Mouse (Mus musculus) testis, postnatal 14 days (tissue): ENCODE results near the gene Gucd1.
"Not testable (repeated sequence)": the region's sequence is repeated elsewhere in the genome, so short reads cannot be mapped to it uniquely, and the experiment has no call there.

Experiments used
- DNase-seq: peaks from one replicate; pipeline ENCODE4 v3.0.0; 2021; ENCODE audit warnings: low spot score

Gucd1 gene

DNA sequence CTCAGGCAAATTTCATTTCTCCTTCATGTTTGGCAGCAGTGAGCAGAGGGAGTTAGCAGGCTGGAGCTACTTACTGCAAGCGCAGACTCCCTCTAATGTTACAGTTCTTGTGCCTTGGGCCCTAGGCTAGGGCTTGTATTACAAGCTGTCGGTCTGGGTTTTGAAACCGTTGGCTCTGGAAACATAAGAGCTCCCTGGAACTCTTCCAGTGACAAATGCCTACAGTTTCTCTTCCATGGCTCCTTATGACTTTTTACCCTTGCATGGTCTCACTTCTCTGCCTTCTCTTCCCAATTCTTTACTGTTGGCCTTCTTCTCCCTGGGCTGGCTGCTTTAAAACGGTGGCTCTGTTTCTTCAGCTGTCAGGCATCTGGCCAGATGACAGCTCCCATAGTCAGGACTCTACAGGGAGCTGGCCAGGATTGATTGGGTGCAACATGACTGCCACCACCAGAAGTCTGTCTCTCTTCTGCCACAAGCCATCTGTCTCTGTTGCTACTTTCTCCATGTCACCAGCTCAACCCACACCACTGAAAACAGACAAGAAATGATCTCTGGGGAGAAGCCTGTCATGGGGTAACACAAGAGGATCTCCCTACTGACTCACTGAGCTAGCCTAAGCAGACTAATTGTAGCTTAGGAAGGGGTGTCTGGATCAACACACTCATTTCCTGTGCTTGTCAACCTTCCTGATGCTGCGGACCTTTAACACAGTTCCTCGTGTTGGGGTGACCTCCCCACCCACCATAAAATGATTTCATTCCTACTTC is 51.8 kb downstream of the Gucd1 start:
- DNase-seq: no peak

GRCm38 (mm10) chr10:75462728-75463127 is 55.0 kb downstream of the Gucd1 start:
- no peak for DNase-seq

GRCm38 (mm10) chr10:75458329-75458728 is 59.4 kb downstream of the Gucd1 start:
- no peak for DNase-seq

GRCm38 (mm10) chr10:75457852-75458251 is 59.9 kb downstream of the Gucd1 start:
- no peak for DNase-seq

DNA sequence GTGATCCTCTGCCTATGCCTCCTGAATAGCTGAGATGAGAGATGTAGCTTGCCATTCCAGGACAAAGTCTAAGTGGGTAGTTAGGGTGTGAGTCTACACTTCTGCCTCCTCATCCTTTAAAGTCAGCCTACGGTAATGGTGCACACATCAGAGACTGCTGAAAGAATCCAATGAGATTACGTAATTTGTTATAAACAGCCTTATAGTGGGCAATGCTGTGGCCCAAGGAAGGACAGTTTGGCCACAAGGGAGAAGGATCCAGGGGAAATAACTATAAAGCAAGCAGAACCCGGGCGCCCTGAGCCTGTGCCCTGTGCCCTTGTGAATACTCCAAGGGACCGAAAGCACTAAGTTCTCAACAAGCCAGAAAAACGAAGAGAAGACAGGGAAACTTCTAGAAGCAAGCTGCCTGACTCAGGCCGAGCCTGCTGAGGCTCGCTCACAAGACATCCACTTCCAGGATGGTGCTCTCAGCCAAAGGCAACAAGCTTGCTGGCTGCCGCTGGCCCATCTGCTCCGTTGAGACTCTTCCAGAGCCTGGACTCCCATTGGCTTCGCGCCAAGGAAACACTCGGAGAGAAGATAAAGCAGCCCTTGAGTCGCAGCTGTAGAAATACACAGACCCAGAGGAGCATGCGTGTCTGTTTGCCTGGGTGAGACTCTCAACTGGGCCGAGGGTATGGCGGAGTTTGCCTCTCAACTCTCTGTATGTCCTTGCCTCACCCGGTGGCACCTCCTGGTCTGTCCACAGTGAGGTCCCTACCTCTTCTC is 61.5 kb downstream of the Gucd1 start:
- DNase-seq: not testable (repeated sequence)

DNA sequence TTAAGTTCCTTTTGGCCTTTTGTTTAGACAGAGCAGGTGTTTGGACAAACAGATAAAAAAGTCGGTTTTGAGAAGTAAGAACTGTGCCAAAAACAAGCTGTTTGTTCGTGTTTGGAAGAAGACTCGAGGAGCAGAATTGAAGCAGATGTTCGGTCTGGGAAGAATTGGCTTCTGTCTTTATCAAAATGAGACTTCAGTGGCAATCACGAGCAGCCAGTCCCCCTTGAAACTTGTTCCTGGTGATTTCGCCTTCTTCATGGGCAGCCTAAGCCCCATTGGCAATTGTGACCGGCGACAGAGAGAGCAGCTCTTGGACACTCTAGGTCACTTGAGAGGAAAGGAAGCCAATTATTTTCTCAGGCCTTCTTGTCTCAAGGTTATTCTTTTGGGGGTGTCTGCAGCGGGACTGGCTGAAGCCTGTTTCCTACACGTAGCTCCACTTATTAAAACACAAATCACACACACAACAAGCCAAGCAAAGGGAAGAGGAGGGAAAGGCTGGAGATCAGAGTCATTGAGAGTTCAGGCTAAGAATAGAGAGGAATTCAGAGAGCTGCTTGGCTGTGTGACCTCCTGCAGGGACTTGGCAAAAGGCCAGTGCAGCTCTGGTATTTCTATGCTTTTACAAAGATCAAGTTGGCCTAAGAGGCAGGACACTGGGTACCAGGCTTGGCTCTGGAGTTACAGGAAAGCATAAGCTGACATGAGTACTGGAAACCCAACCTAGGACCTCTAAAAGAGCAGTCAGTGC is 66.6 kb downstream of the Gucd1 start:
- DNase-seq: peak; percentile 53

DNA sequence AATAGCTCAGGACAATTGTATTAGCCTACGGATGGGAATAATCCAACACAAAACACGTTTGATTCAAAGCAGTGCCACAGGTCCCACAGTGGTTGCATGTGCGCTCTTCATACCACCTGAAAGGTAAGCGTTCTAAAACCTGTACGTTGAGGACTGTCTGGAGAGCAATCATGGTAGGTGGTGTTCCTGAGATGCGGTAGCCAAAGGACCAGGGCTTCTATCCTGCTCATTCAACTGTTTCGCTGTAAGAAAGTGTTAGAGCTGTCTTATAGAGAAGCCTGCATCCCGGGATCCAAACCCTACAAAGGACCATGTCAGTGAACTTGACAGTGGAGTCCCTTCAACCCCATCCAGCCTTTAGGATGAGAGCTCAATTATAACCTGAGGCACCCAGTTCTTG is 67.4 kb downstream of the Gucd1 start:
- DNase-seq: no peak

DNA sequence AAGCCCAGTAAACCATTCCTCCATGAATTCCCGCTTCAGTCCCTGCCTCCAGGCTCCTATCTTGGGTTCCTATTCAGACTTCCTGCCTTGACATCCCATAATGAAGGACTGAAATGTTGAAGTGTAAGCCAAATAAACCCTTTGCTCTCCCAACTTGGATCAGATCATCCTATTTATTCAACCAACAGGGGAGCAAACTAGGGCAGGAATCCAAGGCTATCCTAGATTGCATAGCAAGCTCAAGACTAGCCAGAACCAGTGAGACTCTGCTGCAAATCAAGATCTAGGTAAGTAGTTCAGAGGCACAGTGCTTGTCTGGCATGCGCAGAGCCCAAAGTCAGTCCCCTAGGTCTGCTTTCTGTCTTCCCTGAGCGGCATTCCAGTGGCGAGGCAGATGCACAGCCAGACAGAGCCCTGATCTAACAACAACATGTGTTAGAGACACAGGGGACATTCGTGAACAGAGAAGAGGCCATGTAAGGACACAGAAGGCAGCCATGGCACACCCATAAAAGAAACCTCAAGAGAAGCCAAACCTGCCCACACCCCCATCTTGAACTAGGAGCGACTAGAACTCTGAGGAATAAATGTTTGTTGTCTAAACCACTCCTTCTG is 68.9 kb downstream of the Gucd1 start:
- DNase-seq: no peak

- no peak for DNase-seq
Measured at GRCm38 (mm10) chr10:75447489-75447888, 70.3 kb downstream of the Gucd1 start.

DNA sequence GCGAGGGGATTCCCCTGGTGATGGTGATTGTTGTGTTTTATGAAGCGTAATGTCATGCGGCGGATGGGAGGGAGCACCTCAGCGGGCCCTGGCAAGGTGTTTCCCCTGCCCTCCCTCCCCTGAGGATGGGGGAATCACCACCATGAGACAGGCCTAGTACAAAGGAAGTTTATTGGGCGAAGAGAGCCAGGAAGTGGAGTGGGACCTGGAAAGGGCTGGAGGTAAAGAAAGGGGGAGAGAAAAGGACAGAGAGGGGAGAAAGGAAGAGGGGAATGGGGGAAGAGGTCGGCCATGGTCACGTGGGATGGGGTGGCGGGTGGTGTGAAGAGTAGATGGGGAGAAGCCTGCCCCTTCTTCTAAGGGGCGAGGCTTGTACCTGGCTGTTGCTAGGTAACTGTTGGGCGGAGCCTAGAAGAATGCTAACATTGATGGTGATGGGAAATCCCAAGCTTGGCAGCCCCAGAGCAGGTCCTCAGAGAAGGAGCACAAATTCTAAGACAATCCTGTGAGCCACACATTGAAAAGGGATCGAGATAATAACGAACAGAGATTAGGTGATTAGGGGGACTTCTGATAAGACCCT is 71.2 kb downstream of the Gucd1 start:
- no peak for DNase-seq

- DNase-seq: no peak
Measured at GRCm38 (mm10) chr10:75445030-75445429, 72.7 kb downstream of the Gucd1 start.

DNA sequence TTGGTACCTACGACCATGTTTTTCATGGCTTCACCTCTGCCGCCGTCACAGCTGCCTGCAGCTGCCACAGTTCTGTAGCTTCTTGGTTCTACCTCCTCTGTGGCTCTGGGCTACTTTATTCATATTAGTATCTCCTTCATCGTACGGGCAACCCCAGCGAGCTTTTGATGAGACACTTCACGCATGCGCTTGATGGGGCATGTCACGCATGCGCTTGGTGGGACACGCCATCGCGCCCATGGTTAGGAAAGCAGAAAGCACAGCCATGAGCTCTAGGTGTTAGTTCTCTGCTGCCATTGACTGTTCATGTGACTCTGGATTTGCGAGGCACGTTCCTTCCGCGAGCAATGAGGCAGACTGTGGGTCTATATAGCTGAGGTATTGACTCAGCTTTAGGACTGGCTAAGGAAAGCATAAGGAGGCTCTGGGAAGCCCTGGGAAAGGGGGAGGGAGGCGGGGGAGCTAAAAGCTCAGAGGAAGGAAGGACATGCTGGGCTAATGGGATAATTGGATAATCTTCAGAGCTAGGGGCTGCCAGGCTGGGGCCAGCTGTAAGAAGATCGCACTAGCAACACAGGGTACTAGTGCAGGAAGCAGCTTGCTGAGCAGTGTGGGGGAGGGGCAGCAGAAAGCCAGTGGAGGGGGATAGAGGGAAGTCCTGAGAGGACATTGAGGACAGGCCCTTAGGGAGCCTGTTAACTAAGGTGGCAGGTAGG is 73.5 kb downstream of the Gucd1 start:
- DNase-seq: no peak

DNA sequence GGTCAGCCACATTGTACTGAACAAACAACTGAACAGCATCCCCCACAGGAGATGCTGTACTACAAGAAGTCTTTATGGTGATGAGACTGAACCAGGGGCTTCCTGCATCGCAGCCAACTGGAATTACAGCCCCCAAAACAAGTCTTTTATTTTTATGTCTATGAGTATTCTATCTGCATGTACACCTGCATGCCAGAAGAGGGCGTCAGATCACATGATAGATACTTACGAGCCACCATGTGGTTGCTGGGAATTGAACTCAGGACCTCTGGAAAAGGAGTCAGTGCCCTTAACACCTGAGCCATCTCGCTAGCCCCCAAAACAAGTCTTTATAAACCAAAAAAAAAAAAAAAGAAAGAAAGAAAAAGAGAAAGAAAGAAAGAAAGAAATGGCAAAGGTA is 74.8 kb downstream of the Gucd1 start:
- DNase-seq: no peak

DNA sequence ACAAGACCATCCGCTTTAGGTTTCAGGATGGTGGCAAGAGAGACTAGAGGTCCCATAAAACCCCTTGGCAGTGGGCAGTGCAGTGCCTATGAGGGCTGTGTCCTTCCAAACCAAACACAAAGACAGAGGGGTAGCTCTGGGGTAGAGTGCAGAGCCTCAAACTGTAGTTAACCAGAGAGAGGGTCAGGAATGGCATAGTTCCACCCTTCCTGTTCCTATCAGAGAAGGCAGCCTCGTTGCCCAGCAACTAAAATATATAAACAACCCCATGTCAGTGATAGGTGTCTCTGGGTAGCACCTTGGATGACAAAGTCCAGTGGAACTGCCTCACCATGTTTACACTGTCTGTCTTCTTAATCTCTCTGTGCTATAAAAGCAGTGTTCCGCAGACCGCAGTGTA is 76.0 kb downstream of the Gucd1 start:
- no peak for DNase-seq

DNA sequence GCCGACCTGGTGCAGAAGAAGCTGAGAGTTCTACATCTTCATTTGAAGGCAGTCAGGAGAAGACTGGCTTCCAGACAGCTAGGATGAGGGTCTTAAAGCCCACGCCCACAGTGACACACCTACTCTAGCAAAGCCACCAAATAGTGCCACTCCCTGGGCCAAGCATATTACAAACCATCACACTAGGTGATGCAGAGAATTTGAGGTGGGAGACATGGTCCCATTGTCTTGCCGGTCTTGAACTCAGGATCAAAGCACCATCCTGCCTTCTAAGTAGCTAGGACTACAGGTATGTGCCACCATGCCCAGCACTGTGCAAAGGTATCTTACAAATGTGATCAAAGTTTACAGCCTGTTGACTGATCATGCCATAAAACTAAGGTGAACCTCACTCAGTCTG is 77.0 kb downstream of the Gucd1 start:
- DNase-seq: no peak

DNA sequence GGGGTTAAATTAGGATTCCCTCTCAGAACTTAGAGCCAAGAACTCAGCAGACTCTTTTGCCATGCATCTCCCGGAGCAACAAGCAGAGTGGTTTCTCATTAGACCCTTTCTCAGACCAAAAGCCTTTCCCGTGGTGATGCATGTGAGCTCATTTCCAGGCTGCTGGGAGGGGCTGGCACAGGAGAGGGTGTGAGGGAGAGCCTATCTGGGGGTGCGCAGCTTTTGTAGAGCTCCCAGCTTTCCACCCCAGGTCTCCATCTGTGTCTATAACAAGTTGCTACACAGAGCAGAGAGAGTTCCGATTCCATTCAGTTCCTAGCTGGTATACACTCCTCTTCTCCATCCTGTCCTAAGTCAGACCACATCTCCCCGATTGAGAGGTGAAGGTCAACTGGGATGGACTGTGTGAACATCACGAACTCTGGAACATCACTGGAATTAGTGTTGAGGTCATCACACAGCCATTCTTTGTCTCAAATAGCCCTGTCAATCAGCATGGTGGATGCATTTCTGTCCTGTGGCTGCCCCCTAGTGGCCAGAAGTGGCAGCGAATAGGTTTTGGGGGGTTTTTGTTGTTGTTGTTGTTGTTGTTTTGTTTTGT is 78.5 kb downstream of the Gucd1 start:
- no peak for DNase-seq

GRCm38 (mm10) chr10:75438132-75438810 is 79.5 kb downstream of the Gucd1 start:
- DNase-seq: no peak

- DNase-seq: no peak
Measured at GRCm38 (mm10) chr10:75437284-75437683, 80.5 kb downstream of the Gucd1 start.

DNA sequence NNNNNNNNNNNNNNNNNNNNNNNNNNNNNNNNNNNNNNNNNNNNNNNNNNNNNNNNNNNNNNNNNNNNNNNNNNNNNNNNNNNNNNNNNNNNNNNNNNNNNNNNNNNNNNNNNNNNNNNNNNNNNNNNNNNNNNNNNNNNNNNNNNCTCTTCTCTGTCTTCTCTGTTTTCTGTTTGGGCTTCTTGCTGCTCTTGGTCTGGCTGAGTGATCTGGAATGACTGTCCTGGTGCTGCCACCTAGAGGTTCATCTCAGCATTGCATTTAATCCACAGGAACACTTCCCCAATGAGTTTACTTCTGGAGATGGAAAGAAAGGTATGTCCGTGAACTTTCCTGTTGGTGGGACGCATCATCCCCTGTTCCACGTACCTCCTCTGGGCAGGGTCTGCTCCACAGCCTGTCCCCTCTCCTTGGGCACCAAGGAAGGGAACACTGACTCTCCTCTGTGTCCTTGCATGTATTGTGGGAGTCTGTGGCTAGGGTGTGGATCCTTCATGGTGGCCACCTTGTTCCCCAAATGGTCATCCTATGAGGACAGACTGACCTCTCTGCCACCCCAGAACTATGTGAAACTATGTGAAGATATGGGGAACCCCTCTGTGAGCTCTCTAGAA is 81.1 kb downstream of the Gucd1 start:
- peak; percentile 60 for DNase-seq

- DNase-seq: no peak
Measured at GRCm38 (mm10) chr10:75430633-75431032, 87.1 kb downstream of the Gucd1 start.
